Mouse (Mus musculus): ENCODE measurements around the gene Bcl7a.

DNA sequence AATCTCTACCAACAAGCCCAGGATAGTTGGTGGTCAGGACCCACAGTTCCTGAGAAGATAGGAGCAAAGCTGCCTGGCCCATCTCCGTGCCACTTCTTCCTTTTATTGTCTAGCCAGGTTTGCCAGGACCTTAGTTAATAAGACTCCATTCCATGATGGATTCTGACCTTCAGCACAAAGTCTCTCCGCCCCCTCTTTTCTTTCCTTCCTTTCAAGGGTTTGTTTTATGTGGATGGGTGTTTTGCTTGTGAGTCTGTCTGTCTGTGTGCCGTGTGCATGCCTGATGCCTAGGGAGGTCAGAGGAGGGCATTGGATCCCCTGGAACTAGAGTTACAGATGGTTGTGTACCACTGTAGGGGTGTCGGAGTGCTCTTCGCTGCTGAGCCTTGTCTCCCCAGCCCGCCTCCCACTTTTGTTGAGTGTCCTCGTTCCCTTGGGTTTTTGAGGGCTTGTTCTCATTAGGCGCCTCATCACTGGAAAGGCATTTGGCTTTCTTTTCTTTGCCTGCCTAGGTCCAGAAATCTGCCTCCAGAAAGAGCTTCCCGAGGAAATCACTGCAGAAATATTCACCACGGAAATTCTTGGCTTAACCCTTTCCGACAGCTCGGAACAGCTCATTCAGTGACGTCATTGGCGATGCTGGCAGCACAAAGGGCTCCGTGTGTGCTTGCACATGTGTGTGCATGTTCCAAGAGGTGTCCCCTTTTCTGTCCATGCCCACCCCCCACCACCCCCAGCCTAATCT is 17.5 kb upstream of the Bcl7a start:
- no peak for TF ChIP-seq CTCF (conservative IDR thresholded peaks at IDR 0.05; ENCODE audit: insufficient read depth, insufficient read length, low read depth, low read length)
- TF ChIP-seq POLR2A (IDR thresholded peaks at IDR 0.05; ENCODE audit: low read depth, low read length) = no peak

Measured in kidney, adult 2 months (tissue).